Mouse (Mus musculus): Measurements from ENCODE around the gene Dlg3. TPM values are rescaled to one million over a fixed set of nuclear protein-coding genes. Genes with fewer than 3 reads are reported as not detected.

The Dlg3 gene
- polyA plus RNA-seq, 1 experiment = 11.4 TPM

- Histone ChIP-seq H3K27me3 (ENCODE audit: control insufficient read depth, insufficient read depth, low read length) (no peaks in the 10 kb centered on the region), H3K27ac (ENCODE audit: control insufficient read depth, insufficient read depth, low read depth, low read length) (no peak overlapping the region; the same call in 1 of the 2 replicates), H3K4me3 (ENCODE audit: control insufficient read depth, low read depth, low read length) (no peak overlapping the region; the same call in 1 of the 2 replicates), H3K4me1 (ENCODE audit: control insufficient read depth, insufficient read depth, low read length) (peaks cover 5% of the 10 kb centered on the region), H3K36me3 (ENCODE audit: control insufficient read depth, insufficient read depth, low read length) (no peaks in the 10 kb centered on the region)
- TF ChIP-seq CTCF (IDR thresholded peaks at IDR 0.05; ENCODE audit: control insufficient read depth, insufficient read depth, insufficient replicate concordance, low read depth, low read length) = no peak; the same call in 1 of the 2 replicates
- TF ChIP-seq POLR2A (IDR thresholded peaks at IDR 0.05; ENCODE audit: control insufficient read depth, low read depth, low read length) = no peak
Measured at GRCm38 (mm10) chrX:100776494-100776893, 9.0 kb downstream of the Dlg3 start.

GRCm38 (mm10) chrX:100776985-100777654 is 9.6 kb downstream of the Dlg3 start:
- TF ChIP-seq CTCF (IDR thresholded peaks at IDR 0.05; ENCODE audit: control insufficient read depth, insufficient read depth, insufficient replicate concordance, low read depth, low read length) = no peak
- TF ChIP-seq POLR2A (IDR thresholded peaks at IDR 0.05; ENCODE audit: control insufficient read depth, low read depth, low read length) = no peak
- Histone ChIP-seq H3K4me1 (ENCODE audit: control insufficient read depth, insufficient read depth, low read length) (peaks cover 5% of the 10 kb centered on the region), H3K27ac (ENCODE audit: control insufficient read depth, insufficient read depth, low read depth, low read length) (peak overlapping the region; percentile 67)

GRCm38 (mm10) chrX:100777655-100778234 is 10.2 kb downstream of the Dlg3 start:
- no peaks in the 10 kb centered on the region for H3K27me3 ChIP-seq (ENCODE audit: control insufficient read depth, insufficient read depth, low read length)
- H3K27ac ChIP-seq (ENCODE audit: control insufficient read depth, insufficient read depth, low read depth, low read length) = peak overlapping the region; percentile 67
- peak overlapping the region; percentile 74 for H3K4me3 ChIP-seq (ENCODE audit: control insufficient read depth, low read depth, low read length)
- TF ChIP-seq POLR2A (IDR thresholded peaks at IDR 0.05; ENCODE audit: control insufficient read depth, low read depth, low read length) (no peak), CTCF (IDR thresholded peaks at IDR 0.05; ENCODE audit: control insufficient read depth, insufficient read depth, insufficient replicate concordance, low read depth, low read length) (no peak)
- peaks cover 5% of the 10 kb centered on the region for H3K4me1 ChIP-seq (ENCODE audit: control insufficient read depth, insufficient read depth, low read length)
- H3K36me3 ChIP-seq (ENCODE audit: control insufficient read depth, insufficient read depth, low read length) = no peaks in the 10 kb centered on the region

More at GRCm38 (mm10) chrX:100776985-100777654, 9.6 kb downstream of the Dlg3 start:
- Histone ChIP-seq H3K4me3 (ENCODE audit: control insufficient read depth, low read depth, low read length) (peak overlapping the region; percentile 74), H3K27me3 (ENCODE audit: control insufficient read depth, insufficient read depth, low read length) (no peaks in the 10 kb centered on the region), H3K36me3 (ENCODE audit: control insufficient read depth, insufficient read depth, low read length) (no peaks in the 10 kb centered on the region)

- H3K36me3 ChIP-seq (ENCODE audit: control insufficient read depth, insufficient read depth, low read length) = no peaks in the 10 kb centered on the region
- no peak overlapping the region for H3K4me3 ChIP-seq (ENCODE audit: control insufficient read depth, low read depth, low read length)
- peaks cover 5% of the 10 kb centered on the region for H3K4me1 ChIP-seq (ENCODE audit: control insufficient read depth, insufficient read depth, low read length)
- H3K27me3 ChIP-seq (ENCODE audit: control insufficient read depth, insufficient read depth, low read length) = no peaks in the 10 kb centered on the region
- H3K27ac ChIP-seq (ENCODE audit: control insufficient read depth, insufficient read depth, low read depth, low read length) = no peak overlapping the region
- TF ChIP-seq CTCF (IDR thresholded peaks at IDR 0.05; ENCODE audit: control insufficient read depth, insufficient read depth, insufficient replicate concordance, low read depth, low read length) = no peak
Measured at GRCm38 (mm10) chrX:100778397-100778796, 10.9 kb downstream of the Dlg3 start.

GRCm38 (mm10) chrX:100789322-100789721 is 21.8 kb downstream of the Dlg3 start:
- Histone ChIP-seq H3K4me3 (ENCODE audit: control insufficient read depth, low read depth, low read length) (no peak overlapping the region), H3K36me3 (ENCODE audit: control insufficient read depth, insufficient read depth, low read length) (no peaks in the 10 kb centered on the region), H3K27me3 (ENCODE audit: control insufficient read depth, insufficient read depth, low read length) (no peaks in the 10 kb centered on the region), H3K4me1 (ENCODE audit: control insufficient read depth, insufficient read depth, low read length) (no peaks in the 10 kb centered on the region), H3K27ac (ENCODE audit: control insufficient read depth, insufficient read depth, low read depth, low read length) (no peak overlapping the region)
- TF ChIP-seq CTCF (IDR thresholded peaks at IDR 0.05; ENCODE audit: control insufficient read depth, insufficient read depth, insufficient replicate concordance, low read depth, low read length) (no peak), POLR2A (IDR thresholded peaks at IDR 0.05; ENCODE audit: control insufficient read depth, low read depth, low read length) (no peak)

GRCm38 (mm10) chrX:100796041-100796740 is 28.7 kb downstream of the Dlg3 start:
- no peak overlapping the region for H3K27ac ChIP-seq (ENCODE audit: control insufficient read depth, insufficient read depth, low read depth, low read length)
- TF ChIP-seq POLR2A (IDR thresholded peaks at IDR 0.05; ENCODE audit: control insufficient read depth, low read depth, low read length) (no peak), CTCF (IDR thresholded peaks at IDR 0.05; ENCODE audit: control insufficient read depth, insufficient read depth, insufficient replicate concordance, low read depth, low read length) (no peak)
- no peak overlapping the region for H3K4me3 ChIP-seq (ENCODE audit: control insufficient read depth, low read depth, low read length)
- H3K36me3 ChIP-seq (ENCODE audit: control insufficient read depth, insufficient read depth, low read length) = no peaks in the 10 kb centered on the region
- no peaks in the 10 kb centered on the region for H3K27me3 ChIP-seq (ENCODE audit: control insufficient read depth, insufficient read depth, low read length)
- H3K4me1 ChIP-seq (ENCODE audit: control insufficient read depth, insufficient read depth, low read length) = no peaks in the 10 kb centered on the region

GRCm38 (mm10) chrX:100796741-100797090 is 29.2 kb downstream of the Dlg3 start:
- Histone ChIP-seq H3K36me3 (ENCODE audit: control insufficient read depth, insufficient read depth, low read length) (no peaks in the 10 kb centered on the region), H3K4me1 (ENCODE audit: control insufficient read depth, insufficient read depth, low read length) (no peaks in the 10 kb centered on the region), H3K27me3 (ENCODE audit: control insufficient read depth, insufficient read depth, low read length) (no peaks in the 10 kb centered on the region), H3K4me3 (ENCODE audit: control insufficient read depth, low read depth, low read length) (no peak overlapping the region), H3K27ac (ENCODE audit: control insufficient read depth, insufficient read depth, low read depth, low read length) (no peak overlapping the region)
- TF ChIP-seq POLR2A (IDR thresholded peaks at IDR 0.05; ENCODE audit: control insufficient read depth, low read depth, low read length) (no peak), CTCF (IDR thresholded peaks at IDR 0.05; ENCODE audit: control insufficient read depth, insufficient read depth, insufficient replicate concordance, low read depth, low read length) (no peak)

Data from testis, adult 2 months (tissue).